Mouse (Mus musculus) liver, embryonic 11.5 days (tissue): ENCODE measurements at regions not wholly inside any gene's neighbourhood (a gene's known extent, or its start where the extent isn't known, plus 50 kb on each side); places are given as distances from the start of the nearest gene placed in this dataset.
"Not testable (repeated sequence)": the region's sequence is repeated elsewhere in the genome, so short reads cannot be mapped to it uniquely, and the experiment has no call there.

Experiments used
- ATAC-seq: fragments of 200-750 bp; cut with Nextera tagmentation; replicated peaks from 2 replicates; pipeline ENCODE4 v1.8.0; 2017; ENCODE audit warnings: moderate number of reproducible peaks, mild to moderate bottlenecking, moderate TSS enrichment, moderate library complexity; ENCODE audit not compliant: low FRiP score
- DNase-seq: peaks from one replicate; pipeline ENCODE4 v3.0.0-alpha.2; 2017; ENCODE audit warnings: low spot score
- H3K27ac ChIP-seq: fragments of 300-500 bp; sonication (generic); 2 replicates; pipeline ENCODE4 v1.5.1; 2014; ENCODE audit warnings: mild to moderate bottlenecking, low read depth, low read length, control low read depth
- H3K27me3 ChIP-seq: fragments of 300-500 bp; sonication (generic); replicated peaks from 2 replicates; pipeline ENCODE4 v1.6.1; 2014; ENCODE audit warnings: low read length, mixed read lengths; ENCODE audit not compliant: control insufficient read depth, insufficient read depth
- H3K36me3 ChIP-seq: fragments of 300-500 bp; sonication (generic); 2 replicates; pipeline ENCODE4 v1.6.1; 2014; ENCODE audit warnings: mild to moderate bottlenecking, low read length, moderate library complexity, mixed read lengths; ENCODE audit not compliant: control insufficient read depth, insufficient read depth
- H3K4me1 ChIP-seq: fragments of 300-500 bp; sonication (generic); replicated peaks from 2 replicates; pipeline ENCODE4 v1.6.1; 2014; ENCODE audit warnings: low read length, mixed read lengths; ENCODE audit not compliant: control insufficient read depth, insufficient read depth
- H3K4me2 ChIP-seq: fragments of 300-500 bp; sonication (generic); 2 replicates; pipeline ENCODE4 v1.6.1; 2014; ENCODE audit warnings: mild to moderate bottlenecking, control low read depth, moderate library complexity
- H3K4me3 ChIP-seq: fragments of 300-500 bp; sonication (generic); 2 replicates; pipeline ENCODE4 v1.5.1; 2014; ENCODE audit warnings: low read depth, low read length, control low read depth
- H3K9ac ChIP-seq: fragments of 300-500 bp; sonication (generic); 2 replicates; pipeline ENCODE4 v1.6.1; 2014; ENCODE audit warnings: low read depth, low read length, control low read depth
- H3K9me3 ChIP-seq: fragments of 300-500 bp; sonication (generic); 2 replicates; pipeline ENCODE4 v1.6.1; 2016; ENCODE audit warnings: low read length, inconsistent platforms, mixed read lengths; ENCODE audit not compliant: control insufficient read depth
- WGBS: fragments of 180-500 bp; shearing (Covaris S2); extraction: QIAGEN DNeasy Blood & Tissue Kit; methylation state at CpG from one replicate; pipeline ENCODE4 v1.1.7; 2014; 5-methylcytosine and 5-hydroxymethylcytosine counted together

GRCm38 (mm10) chr16:76958597-76959392, 54.7 kb upstream of the Usp25 start:
- H3K27me3 ChIP-seq, result no peaks in the 10 kb centered on the region
- H3K4me2 ChIP-seq, result no peak overlapping the region
- no peak overlapping the region for H3K27ac ChIP-seq
- H3K4me1 ChIP-seq, result no peaks in the 10 kb centered on the region
- H3K9ac ChIP-seq, result no peak overlapping the region
- DNase-seq (no peak), ATAC-seq (no peak)
- H3K4me3 ChIP-seq, result no peak overlapping the region
- H3K9me3 ChIP-seq, result no peaks in the 10 kb centered on the region
- no peaks in the 10 kb centered on the region for H3K36me3 ChIP-seq
- 62% methylated on average over 7 of the region's 7 CpGs for WGBS

- ATAC-seq (no peak), DNase-seq (no peak)
- H3K27me3 ChIP-seq, result no peaks in the 10 kb centered on the region
- H3K9me3 ChIP-seq, result no peaks in the 10 kb centered on the region
- 75% methylated on average over 3 of the region's 3 CpGs for WGBS
- H3K4me2 ChIP-seq, result no peak overlapping the region
- no peaks in the 10 kb centered on the region for H3K36me3 ChIP-seq
- no peaks in the 10 kb centered on the region for H3K4me1 ChIP-seq
- no peak overlapping the region for H3K9ac ChIP-seq
- H3K4me3 ChIP-seq, result no peak overlapping the region
- H3K27ac ChIP-seq, result no peak overlapping the region
These were observed 56.0 kb upstream of the Usp25 start for GRCm38 (mm10) chr16:76957491-76957890.

- no peak for ATAC-seq
- Histone ChIP-seq H3K27me3 (no peaks in the 10 kb centered on the region), H3K4me3 (no peak overlapping the region), H3K27ac (no peak overlapping the region), H3K9me3 (no peaks in the 10 kb centered on the region), H3K4me2 (no peak overlapping the region), H3K9ac (no peak overlapping the region), H3K36me3 (no peaks in the 10 kb centered on the region), H3K4me1 (no peaks in the 10 kb centered on the region)
- 84% methylated on average over 7 of the region's 7 CpGs for WGBS
- DNase-seq, result no peak
These were observed 56.4 kb upstream of the Usp25 start for GRCm38 (mm10) chr16:76957090-76957489.

GRCm38 (mm10) chr16:76950836-76951486, 62.5 kb upstream of the Usp25 start:
- Histone ChIP-seq H3K9me3 (no peaks in the 10 kb centered on the region), H3K27ac (no peak overlapping the region), H3K9ac (no peak overlapping the region), H3K4me2 (no peak overlapping the region), H3K4me1 (no peaks in the 10 kb centered on the region), H3K27me3 (no peaks in the 10 kb centered on the region), H3K36me3 (no peaks in the 10 kb centered on the region), H3K4me3 (no peak overlapping the region)
- no peak for DNase-seq
- ATAC-seq, result no peak
- 87% methylated on average over 10 of the region's 10 CpGs for WGBS

GRCm38 (mm10) chr16:76947011-76947410, 66.5 kb upstream of the Usp25 start:
- Histone ChIP-seq H3K36me3 (no peaks in the 10 kb centered on the region), H3K9me3 (no peaks in the 10 kb centered on the region), H3K27me3 (no peaks in the 10 kb centered on the region), H3K9ac (no peak overlapping the region), H3K27ac (no peak overlapping the region), H3K4me1 (no peaks in the 10 kb centered on the region), H3K4me3 (no peak overlapping the region), H3K4me2 (no peak overlapping the region)
- 83% methylated on average over 5 of the region's 5 CpGs for WGBS
- ATAC-seq, result no peak
- no peak for DNase-seq

- Histone ChIP-seq H3K4me2 (no peak overlapping the region), H3K27ac (no peak overlapping the region), H3K4me3 (no peak overlapping the region), H3K9ac (no peak overlapping the region), H3K9me3 (no peaks in the 10 kb centered on the region), H3K27me3 (no peaks in the 10 kb centered on the region), H3K4me1 (no peaks in the 10 kb centered on the region), H3K36me3 (no peaks in the 10 kb centered on the region)
- ATAC-seq, result no peak
- WGBS, result 70% methylated on average over 2 of the region's 2 CpGs
- DNase-seq, result no peak
These were observed 75.4 kb upstream of the Usp25 start for GRCm38 (mm10) chr16:76938128-76938527.

GRCm38 (mm10) chr16:76927901-76928300, 85.6 kb upstream of the Usp25 start:
- WGBS, result 58% methylated on average over 6 of the region's 6 CpGs
- Histone ChIP-seq H3K9me3 (no peaks in the 10 kb centered on the region), H3K4me3 (no peak overlapping the region), H3K4me2 (no peak overlapping the region), H3K27me3 (no peaks in the 10 kb centered on the region), H3K27ac (no peak overlapping the region), H3K36me3 (no peaks in the 10 kb centered on the region), H3K4me1 (no peaks in the 10 kb centered on the region), H3K9ac (no peak overlapping the region)
- no peak for ATAC-seq
- DNase-seq, result no peak

- H3K4me2 ChIP-seq, H3K9me3 ChIP-seq: not testable (repeated sequence)
These were observed 93.4 kb upstream of the Usp25 start for GRCm38 (mm10) chr16:76920137-76920536.

GRCm38 (mm10) chr16:76918598-76918997, 94.9 kb upstream of the Usp25 start:
- 76% methylated on average over 2 of the region's 2 CpGs for WGBS
- H3K36me3 ChIP-seq, result no peaks in the 10 kb centered on the region
- H3K9me3 ChIP-seq, result no peaks in the 10 kb centered on the region
- no peaks in the 10 kb centered on the region for H3K27me3 ChIP-seq
- no peaks in the 10 kb centered on the region for H3K4me1 ChIP-seq
- no peak for ATAC-seq
- H3K4me3 ChIP-seq, result no peak overlapping the region
- no peak overlapping the region for H3K27ac ChIP-seq
- DNase-seq, result no peak
- no peak overlapping the region for H3K4me2 ChIP-seq
- H3K9ac ChIP-seq, result no peak overlapping the region

More at GRCm38 (mm10) chr16:76920137-76920536, 93.4 kb upstream of the Usp25 start:
- DNase-seq, ATAC-seq, H3K36me3 ChIP-seq, H3K9ac ChIP-seq, H3K4me1 ChIP-seq, H3K27ac ChIP-seq, H3K27me3 ChIP-seq, H3K4me3 ChIP-seq: not testable (repeated sequence)
- 84% methylated on average over 11 of the region's 11 CpGs for WGBS
